Mouse (Mus musculus): ENCODE results near the gene Parp11. TPM values are rescaled to one million over a fixed set of nuclear protein-coding genes. Genes with fewer than 3 reads are reported as not detected.

Gene Parp11
- total and polyA plus RNA-seq, 3 experiments: 5.3 to 8.2 (median 7.0) TPM

DNA sequence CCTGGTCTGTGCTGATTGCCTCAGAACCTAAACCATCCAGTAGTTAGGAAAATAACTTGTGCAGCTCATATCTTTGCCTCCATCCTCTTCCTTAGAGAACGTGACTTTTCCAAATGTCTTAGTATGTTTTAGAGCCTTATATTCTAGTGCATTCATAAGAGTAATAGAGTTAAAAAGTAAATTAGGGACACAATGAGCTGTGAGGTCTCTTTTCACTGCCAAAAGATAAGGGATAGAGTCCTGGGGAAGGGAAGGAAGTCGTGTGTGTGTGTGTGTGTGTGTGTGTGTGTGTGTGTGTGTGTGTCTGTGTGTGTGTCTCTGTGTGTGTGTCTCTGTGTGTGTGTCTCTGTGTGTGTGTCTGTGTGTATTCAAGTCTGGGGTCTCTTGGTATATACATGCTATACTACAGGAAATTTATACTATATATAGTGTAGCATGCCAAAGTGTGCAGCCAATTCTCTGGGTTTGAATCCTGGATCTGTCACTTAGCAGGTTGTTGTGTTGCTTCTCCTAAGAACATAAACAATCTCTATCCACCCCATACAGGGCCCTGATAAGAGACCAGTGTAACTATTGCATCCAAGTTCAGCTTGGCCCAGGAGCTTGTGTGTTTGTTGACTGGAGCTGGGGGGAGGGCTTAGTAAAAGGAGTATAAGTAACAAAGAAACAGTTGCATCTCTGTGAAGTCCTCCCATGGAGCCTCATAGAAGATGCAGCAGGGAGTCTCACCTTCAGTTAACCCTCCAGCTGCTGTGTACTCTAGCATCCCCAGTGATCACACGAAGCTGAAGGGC lies 85.0 kb downstream of the Parp11 start:
- Histone ChIP-seq H3K9ac (ENCODE audit: low read depth, low read length) (no peak overlapping the region), H3K27ac (no peak overlapping the region), H3K4me3 (no peak overlapping the region), H3K27me3 (ENCODE audit: control insufficient read depth, insufficient read depth, low read length) (no peaks in the 10 kb centered on the region), H3K79me2 (replicated peaks; ENCODE audit: control insufficient read depth, insufficient read depth, low read length) (no peaks in the 10 kb centered on the region), H3K36me3 (ENCODE audit: control insufficient read depth, insufficient read depth, low read length) (no peaks in the 10 kb centered on the region), H3K4me1 (ENCODE audit: control insufficient read depth, insufficient read depth, low read length) (peaks cover 1% of the 10 kb centered on the region)
- DNase-seq: no peak
- intact Hi-C loops (cut with DNase I): no loop called here
- no peak for TF ChIP-seq POLR2A (IDR thresholded peaks at IDR 0.05; ENCODE audit: insufficient read depth, low read depth, low read length)
- TF ChIP-seq CTCF (IDR thresholded peaks at IDR 0.05): no peak
- 33% methylated on average over 3 of the region's 3 CpGs for whole genome bisulfite sequencing

DNA sequence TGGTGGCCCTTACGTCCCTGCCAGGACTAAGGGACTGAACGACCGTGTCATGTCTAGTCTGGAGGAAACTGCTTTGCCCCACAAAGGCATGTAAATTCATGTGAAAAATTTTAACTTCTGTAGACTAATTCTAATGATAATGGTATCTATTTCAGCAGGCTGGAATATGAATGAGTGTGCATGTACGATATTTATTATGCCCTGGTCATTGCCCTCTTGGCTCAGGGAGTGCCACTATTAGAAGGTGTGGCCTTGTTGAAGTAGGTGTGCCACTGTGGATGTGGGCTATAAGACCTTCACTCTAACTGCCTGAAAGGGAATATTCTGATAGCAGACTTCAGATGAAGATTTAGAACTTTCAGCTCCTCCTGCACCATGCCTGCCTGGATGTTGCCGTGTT lies 85.7 kb downstream of the Parp11 start:
- Histone ChIP-seq H3K27ac (no peak overlapping the region), H3K9ac (ENCODE audit: low read depth, low read length) (no peak overlapping the region), H3K27me3 (ENCODE audit: control insufficient read depth, insufficient read depth, low read length) (no peaks in the 10 kb centered on the region), H3K79me2 (replicated peaks; ENCODE audit: control insufficient read depth, insufficient read depth, low read length) (no peaks in the 10 kb centered on the region), H3K4me3 (no peak overlapping the region), H3K36me3 (ENCODE audit: control insufficient read depth, insufficient read depth, low read length) (no peaks in the 10 kb centered on the region), H3K4me1 (ENCODE audit: control insufficient read depth, insufficient read depth, low read length) (peaks cover 1% of the 10 kb centered on the region)
- TF ChIP-seq CTCF (IDR thresholded peaks at IDR 0.05) (no peak), EP300 (IDR thresholded peaks at IDR 0.05; ENCODE audit: insufficient read depth, low read depth, low read length) (no peak), POLR2A (IDR thresholded peaks at IDR 0.05; ENCODE audit: insufficient read depth, low read depth, low read length) (no peak)
- 88% methylated on average over 5 of the region's 5 CpGs for WGBS
- DNase-seq: no peak
- intact Hi-C loops (cut with DNase I): no loop called here

- Histone ChIP-seq H3K79me2 (replicated peaks; ENCODE audit: control insufficient read depth, insufficient read depth, low read length) (no peaks in the 10 kb centered on the region), H3K4me3 (no peak overlapping the region), H3K27ac (no peak overlapping the region), H3K27me3 (ENCODE audit: control insufficient read depth, insufficient read depth, low read length) (no peaks in the 10 kb centered on the region), H3K36me3 (ENCODE audit: control insufficient read depth, insufficient read depth, low read length) (no peaks in the 10 kb centered on the region), H3K9ac (ENCODE audit: low read depth, low read length) (no peak overlapping the region), H3K4me1 (ENCODE audit: control insufficient read depth, insufficient read depth, low read length) (peaks cover 1% of the 10 kb centered on the region)
- 80% methylated on average over 5 of the region's 5 CpGs for WGBS
- intact Hi-C loops (cut with DNase I): no loop called here
- no peak for DNase-seq
- TF ChIP-seq CTCF (IDR thresholded peaks at IDR 0.05) (no peak), EP300 (IDR thresholded peaks at IDR 0.05; ENCODE audit: insufficient read depth, low read depth, low read length) (no peak), POLR2A (IDR thresholded peaks at IDR 0.05; ENCODE audit: insufficient read depth, low read depth, low read length) (no peak)
Observed at GRCm38 (mm10) chr6:127533766-127534165, 87.1 kb downstream of the Parp11 start.

GRCm38 (mm10) chr6:127537035-127537434 lies 90.4 kb downstream of the Parp11 start:
- H3K27me3 ChIP-seq (ENCODE audit: control insufficient read depth, insufficient read depth, low read length): no peaks in the 10 kb centered on the region
- no peak overlapping the region for H3K9ac ChIP-seq (ENCODE audit: low read depth, low read length)
- no peak overlapping the region for H3K27ac ChIP-seq
- 75% methylated on average over 7 of the region's 7 CpGs for WGBS
- no peak overlapping the region for H3K4me3 ChIP-seq
- no peaks in the 10 kb centered on the region for H3K36me3 ChIP-seq (ENCODE audit: control insufficient read depth, insufficient read depth, low read length)
- intact Hi-C loops (cut with DNase I): no loop called here
- no peaks in the 10 kb centered on the region for H3K4me1 ChIP-seq (ENCODE audit: control insufficient read depth, insufficient read depth, low read length)
- no peak for DNase-seq
- TF ChIP-seq EP300 (IDR thresholded peaks at IDR 0.05; ENCODE audit: insufficient read depth, low read depth, low read length): no peak
- no peak for TF ChIP-seq POLR2A (IDR thresholded peaks at IDR 0.05; ENCODE audit: insufficient read depth, low read depth, low read length)
- TF ChIP-seq CTCF (IDR thresholded peaks at IDR 0.05): no peak
- no peaks in the 10 kb centered on the region for H3K79me2 ChIP-seq (replicated peaks; ENCODE audit: control insufficient read depth, insufficient read depth, low read length)

GRCm38 (mm10) chr6:127538118-127538517 lies 91.5 kb downstream of the Parp11 start:
- no peak for DNase-seq
- Histone ChIP-seq H3K79me2 (replicated peaks; ENCODE audit: control insufficient read depth, insufficient read depth, low read length) (no peaks in the 10 kb centered on the region), H3K36me3 (ENCODE audit: control insufficient read depth, insufficient read depth, low read length) (no peaks in the 10 kb centered on the region), H3K27ac (no peak overlapping the region), H3K4me1 (ENCODE audit: control insufficient read depth, insufficient read depth, low read length) (no peaks in the 10 kb centered on the region), H3K4me3 (no peak overlapping the region), H3K9ac (ENCODE audit: low read depth, low read length) (no peak overlapping the region), H3K27me3 (ENCODE audit: control insufficient read depth, insufficient read depth, low read length) (no peaks in the 10 kb centered on the region)
- no peak for TF ChIP-seq EP300 (IDR thresholded peaks at IDR 0.05; ENCODE audit: insufficient read depth, low read depth, low read length)
- 45% methylated on average over 2 of the region's 2 CpGs for WGBS
- intact Hi-C loops (cut with DNase I): no loop called here

DNA sequence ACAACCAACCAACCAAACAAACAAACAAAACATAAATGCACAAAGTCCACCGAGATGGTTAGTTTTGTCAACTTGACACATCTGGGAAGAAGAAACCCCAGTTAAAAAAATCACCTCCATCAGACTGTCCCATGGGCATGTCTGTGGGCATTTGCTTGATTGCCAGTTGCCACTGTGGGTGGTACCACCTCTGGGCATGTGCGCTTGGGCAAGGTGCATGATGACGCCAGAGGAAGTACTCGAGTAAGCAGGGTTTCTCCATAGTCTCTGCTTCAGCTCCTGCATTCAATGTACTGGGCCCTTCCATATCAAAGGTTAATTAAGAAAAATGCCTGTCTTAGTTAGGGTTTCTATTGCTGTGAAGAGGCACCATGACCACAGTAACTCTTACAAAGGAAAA lies 92.6 kb downstream of the Parp11 start:
- intact Hi-C loops (cut with DNase I): no loop called here
- no peaks in the 10 kb centered on the region for H3K79me2 ChIP-seq (replicated peaks; ENCODE audit: control insufficient read depth, insufficient read depth, low read length)
- WGBS: 93% methylated on average over 4 of the region's 4 CpGs
- no peak overlapping the region for H3K9ac ChIP-seq (ENCODE audit: low read depth, low read length)
- H3K4me3 ChIP-seq: no peak overlapping the region
- TF ChIP-seq POLR2A (IDR thresholded peaks at IDR 0.05; ENCODE audit: insufficient read depth, low read depth, low read length): no peak
- no peak for TF ChIP-seq EP300 (IDR thresholded peaks at IDR 0.05; ENCODE audit: insufficient read depth, low read depth, low read length)
- TF ChIP-seq CTCF (IDR thresholded peaks at IDR 0.05): no peak
- no peak overlapping the region for H3K27ac ChIP-seq
- H3K27me3 ChIP-seq (ENCODE audit: control insufficient read depth, insufficient read depth, low read length): no peaks in the 10 kb centered on the region
- no peaks in the 10 kb centered on the region for H3K4me1 ChIP-seq (ENCODE audit: control insufficient read depth, insufficient read depth, low read length)
- no peaks in the 10 kb centered on the region for H3K36me3 ChIP-seq (ENCODE audit: control insufficient read depth, insufficient read depth, low read length)
- no peak for DNase-seq
